Mouse (Mus musculus) layer of hippocampus, adult 11-12 months (tissue): ENCODE data around the gene Stk10.

ENCODE experiments used
- DNase-seq: peaks from one replicate; pipeline ENCODE4 v3.0.0; 2022; ENCODE audit warnings: low spot score

Gene Stk10

DNA sequence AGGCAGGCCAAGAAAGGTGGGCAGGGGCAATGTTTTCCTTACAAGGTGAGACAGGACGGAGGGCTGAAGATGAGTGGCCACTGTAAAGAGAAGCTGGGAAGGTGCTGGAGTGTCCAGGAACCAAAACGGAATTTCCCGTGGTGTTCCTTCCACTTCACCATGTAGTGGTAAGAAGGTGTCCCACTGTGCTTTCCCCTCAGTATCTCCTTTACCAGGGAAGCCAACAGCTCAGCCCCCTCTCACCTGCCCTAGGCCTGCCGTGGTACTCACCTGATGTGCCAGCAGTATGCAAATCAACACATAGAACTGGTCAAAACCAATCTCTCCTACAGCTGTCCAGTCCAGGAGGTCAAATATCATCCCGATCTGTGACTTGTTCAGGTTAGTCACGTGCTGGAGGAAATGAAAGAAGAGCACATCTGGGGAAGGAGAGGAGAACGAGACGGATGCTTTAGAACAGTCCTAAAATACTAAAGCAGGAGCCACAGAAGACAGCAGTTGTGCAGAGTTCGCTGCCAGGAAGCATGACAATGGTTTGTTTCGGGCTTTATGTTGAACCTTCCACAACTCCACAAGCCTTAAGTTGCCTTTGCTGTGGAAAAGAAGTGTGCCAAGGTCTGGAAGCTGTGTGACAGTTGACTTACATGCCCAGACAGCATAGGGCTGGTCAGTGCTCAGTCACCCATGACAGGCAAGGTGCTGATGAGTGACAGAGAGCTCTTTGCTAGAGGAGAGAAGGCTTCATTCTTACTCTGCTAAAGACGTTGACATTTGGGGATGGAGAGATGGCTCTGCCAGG, 8.8 kb upstream of the Stk10 start:
- DNase-seq, result no peak

DNA sequence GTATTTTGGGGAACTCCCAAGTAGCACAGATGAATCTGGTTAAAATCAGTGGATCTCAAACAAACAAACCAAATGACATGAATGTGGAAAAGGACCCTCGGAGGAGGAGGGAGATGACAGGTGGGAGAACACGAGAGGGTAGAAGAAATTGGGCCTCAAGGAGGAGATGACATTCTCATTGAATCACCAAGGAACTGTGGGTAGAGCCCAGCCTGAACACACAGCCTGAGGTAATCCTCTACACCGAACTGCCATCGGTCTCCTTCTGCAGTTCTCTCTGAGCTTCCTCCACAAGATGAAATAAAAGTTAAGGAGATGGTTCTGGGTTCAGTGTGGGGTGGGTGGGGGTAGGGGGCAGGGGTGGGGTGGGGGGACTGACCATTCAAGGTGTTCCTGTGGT, 6.1 kb upstream of the Stk10 start:
- no peak for DNase-seq

DNA sequence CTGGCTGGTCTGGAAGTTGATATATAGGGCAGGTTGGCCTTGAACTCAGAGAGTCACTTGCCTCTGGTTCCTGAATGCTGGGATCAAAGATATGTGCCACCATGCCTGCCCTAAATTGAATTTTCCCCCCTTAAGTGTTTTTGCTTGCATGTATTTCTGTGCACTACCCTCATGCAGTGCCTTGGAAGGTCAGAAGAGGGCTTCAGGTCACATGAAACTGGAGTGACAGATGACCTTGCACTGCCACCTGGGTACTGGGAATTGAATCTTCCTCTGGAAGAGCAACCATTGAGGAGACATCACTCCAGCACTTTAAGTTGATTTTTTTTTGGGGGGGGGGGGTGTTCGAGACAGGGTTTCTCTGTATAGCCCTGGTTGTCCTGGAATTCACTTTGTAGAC, 3.0 kb upstream of the Stk10 start:
- DNase-seq, result no peak

DNA sequence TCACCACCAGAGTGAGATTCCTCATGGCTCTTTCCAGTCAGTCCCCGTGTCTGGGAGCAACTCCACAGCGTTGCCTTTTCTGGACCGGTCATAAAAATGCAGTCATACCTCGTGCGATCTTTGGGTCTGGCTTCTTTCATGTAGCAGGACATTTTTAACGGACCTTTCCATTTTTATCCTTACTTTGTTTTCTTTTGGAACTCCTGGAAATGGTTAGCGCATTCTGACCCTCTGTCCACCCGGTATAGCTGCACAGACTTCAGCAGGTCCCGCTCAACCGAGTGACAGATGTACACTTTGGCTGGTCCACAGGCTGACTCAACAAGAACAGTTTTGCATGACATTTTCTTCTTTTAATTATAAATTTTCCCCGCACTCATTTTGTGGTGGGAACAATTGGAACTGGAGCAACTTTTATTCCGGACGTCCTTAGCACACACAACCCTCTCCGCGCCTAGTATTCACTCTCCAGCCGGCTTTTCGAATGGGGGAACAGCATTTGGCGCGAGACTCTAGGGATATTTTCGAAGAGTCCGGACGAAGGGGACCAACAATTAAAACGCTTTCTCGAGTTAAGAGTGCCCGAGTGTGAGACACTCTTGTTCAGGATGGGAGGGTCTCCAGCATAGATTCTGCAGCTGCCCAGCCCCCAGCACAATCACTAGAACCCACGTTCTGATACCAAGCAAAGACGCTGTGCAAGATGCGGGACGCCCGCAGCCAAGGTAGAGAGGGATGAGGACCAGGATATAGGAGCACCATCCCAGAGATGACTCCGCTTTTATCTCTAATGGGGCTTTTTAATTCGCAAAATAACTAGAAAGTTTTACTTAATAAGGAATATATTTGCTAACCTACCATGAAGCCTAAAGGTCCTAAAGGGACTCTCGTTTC, 987 bp upstream of the Stk10 start, which contains the start of gene Efcab9:
TSS of gene Efcab9 (minus strand) at position 211 of the 894 bp plus-strand sequence.
- DNase-seq, result no peak

DNA sequence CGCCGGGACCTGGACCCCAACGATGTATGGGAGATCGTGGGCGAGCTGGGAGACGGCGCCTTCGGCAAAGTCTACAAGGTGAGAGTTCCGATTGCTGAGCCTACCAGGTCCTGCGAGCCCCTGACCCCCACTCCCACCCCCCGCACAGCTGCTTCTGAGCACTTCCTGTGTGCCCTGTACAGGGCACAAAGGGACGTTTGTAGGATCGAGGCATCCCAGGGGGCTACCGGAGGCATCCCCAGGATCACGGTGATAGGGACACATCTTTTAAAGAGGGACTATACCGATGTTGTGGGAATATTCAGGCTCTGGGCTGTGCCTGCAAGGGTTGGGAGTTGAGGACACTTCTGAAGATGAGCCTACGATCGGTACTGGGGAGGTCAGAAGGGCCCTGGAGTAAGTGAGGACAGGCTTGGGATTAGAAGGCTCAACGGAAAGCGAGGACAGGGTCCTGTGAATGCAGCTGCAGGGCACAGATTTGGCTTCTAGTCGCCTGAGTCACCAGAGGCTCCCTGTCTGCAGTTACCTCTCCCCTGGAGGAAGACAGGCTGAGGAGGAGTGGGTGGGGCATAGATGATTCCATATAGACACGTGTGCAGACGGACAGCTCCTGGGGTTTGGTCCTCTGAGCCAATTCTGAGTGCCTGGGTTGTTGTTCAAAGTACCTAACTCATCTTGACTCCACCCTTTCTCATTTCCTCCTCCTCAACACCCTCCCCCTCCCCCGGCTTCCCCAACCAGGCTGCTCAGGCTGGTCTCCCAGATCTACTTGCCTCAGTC, 567 bp downstream of the Stk10 start:
- DNase-seq, result peak; percentile 40

DNA sequence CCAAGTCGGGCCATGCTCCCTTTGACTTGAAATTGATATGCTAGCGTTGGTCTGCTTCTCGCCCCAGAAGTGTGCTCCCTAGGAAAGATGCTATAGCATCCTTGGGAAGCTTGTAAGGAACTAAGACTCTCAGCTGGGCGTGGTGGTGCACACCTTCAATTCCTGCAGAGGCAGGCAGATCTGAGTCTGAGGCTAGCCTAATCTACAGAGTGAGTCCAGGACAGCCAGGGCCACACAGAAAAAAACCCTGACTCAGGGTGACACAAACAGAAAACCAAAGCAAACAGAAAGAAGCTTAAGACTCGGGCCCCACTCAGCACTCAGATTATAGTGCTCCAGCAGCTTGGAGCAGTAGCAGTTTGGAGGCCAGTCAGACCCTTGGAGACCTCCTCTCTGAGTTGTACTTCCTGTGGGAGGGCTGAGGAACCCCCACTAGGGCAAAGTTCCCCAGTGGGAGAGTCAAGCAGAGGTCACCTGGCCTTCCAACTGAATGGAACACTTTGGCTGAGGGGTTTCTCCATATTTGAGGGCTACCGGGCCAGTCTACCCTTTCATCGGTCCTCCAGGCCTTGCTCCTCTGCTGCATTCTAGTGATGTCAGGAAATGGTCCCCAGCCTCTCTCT, 1.5 kb downstream of the Stk10 start:
- DNase-seq, result no peak

DNA sequence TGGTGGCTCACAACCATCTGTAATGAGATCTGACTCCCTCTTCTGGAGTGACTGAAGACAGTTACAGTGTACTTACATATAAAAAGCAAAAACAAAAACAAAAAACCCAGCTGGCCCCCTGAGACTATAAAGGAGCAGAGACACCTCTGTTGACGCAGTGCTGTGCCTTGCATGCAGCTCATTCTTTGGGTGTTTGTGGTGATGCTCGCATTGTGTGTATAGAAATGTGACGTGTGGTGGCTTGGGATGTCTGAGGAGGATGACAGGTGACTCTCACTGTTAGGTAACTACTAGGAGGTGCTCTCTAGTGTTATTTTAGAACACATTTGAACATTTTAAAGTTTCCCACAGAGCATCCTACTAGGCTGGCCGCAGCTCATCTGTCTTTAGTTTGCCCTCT, 2.5 kb downstream of the Stk10 start:
- no peak for DNase-seq

DNA sequence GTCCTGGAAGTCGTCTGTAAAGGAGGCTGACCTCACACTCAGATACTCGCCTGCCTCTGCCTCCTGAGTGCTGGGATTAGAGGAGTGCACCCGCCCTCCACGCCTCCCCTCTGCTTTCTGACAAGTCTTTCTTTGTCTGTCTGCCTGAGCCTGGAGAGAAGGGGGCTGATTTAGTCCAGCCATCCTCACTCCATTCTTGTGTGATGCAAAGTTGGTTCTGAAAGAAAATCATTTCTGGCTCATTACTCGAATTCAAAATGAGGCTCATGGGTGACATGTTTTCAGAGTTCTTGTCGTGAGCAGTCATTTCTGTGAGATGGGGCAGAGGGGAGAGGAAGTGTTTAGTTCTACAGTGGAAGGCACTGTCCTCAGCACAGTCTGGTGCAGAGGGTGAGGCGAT, 3.8 kb downstream of the Stk10 start:
- DNase-seq, result no peak

DNA sequence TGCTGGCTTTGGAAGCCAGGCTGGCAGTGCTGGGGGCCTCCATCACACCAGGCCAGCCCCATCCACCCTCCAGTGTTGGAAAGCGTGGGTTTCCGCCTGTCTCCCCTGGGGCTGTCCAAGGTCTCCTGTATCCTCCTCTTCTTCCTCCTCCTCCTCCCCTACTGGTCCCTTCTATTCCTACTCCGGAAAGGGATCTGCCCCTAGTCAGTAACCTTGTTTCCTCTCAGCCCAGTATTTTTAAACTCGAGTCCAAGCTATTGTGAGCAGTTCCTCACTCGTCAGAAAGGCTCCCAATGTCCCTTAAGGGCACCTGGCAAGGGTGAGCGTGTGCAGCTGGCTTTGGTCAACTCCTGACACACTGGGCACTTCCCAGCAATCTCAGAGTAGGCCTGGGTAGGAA, 5.3 kb downstream of the Stk10 start:
- no peak for DNase-seq

DNA sequence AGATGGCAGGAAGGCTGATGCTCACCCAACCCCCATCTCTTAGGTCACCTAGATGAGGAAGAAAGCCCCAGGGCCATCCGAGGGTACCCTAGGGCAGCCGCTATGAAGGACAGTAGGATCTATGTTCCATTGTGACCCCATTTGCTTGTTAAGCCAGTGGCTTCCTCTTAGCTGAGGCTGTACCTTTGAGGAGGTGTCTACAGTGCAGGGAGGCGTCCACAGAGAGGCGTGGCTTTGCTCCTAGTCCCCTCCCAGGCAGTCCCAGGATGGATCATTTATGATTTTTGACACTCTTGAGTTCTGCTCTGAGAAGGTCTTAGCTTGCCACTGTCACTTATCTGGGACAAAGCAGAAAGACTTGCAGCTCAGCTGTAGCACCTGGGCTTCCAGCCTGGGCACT, 5.7 kb downstream of the Stk10 start:
- DNase-seq, result no peak

DNA sequence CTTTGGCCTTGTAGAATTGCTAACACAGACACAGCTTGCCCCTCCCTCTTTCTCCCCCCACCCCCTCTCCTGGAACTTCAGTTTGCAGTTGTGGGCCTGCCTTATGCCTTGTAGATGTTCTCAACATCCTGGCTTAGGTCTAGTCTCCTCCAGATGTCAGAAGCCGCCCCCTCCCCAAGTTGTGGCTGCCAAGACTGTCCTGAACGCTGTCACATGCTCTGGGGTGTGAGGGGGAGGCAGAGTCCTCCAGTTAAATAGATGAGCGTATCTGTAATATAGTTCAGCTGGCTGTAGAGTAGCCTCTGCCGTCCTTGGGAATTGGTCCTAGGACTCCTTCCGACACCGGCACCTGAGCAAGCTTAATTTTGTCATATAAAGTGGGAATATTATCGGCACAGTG, 6.6 kb downstream of the Stk10 start:
- DNase-seq, result no peak

DNA sequence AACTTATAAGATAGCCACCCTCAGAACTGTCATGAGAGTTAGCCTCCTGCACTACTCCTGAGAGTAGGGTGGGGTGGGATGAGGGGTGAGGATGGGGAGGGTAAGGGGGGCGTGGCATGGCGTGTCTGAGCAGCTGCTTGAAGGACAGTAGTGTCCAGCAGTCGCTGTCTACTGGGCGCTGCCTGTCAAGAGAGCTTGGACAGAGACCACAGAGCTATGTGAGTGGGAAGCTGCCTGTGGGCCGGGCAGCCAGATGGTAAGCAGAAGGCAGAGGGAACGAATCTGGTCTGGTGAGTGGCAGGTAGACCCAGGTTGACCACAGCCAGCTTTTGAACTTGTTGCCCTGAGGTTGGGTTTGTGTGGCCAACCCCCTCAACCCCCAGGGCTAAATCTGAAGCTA, 7.4 kb downstream of the Stk10 start:
- DNase-seq, result no peak

DNA sequence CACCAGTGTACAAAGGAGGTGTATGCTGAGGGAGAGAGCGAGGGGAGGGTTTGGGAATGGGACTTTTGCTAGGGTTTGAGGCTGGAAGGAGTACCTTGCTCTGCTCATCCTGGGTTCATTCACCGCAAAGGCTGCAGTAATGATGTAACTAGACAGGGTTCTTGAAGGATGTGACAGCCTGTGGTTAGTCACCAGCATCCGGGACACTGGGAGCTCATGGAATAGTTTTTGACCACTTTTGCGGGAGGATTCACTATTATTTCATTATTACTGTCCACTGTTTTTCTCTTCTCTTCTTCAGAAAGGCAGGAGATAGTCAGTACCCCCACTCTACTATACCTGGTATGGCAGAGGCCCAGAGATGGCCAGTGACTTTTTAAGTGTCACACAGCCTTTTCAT, 9.1 kb downstream of the Stk10 start:
- DNase-seq, result no peak

DNA sequence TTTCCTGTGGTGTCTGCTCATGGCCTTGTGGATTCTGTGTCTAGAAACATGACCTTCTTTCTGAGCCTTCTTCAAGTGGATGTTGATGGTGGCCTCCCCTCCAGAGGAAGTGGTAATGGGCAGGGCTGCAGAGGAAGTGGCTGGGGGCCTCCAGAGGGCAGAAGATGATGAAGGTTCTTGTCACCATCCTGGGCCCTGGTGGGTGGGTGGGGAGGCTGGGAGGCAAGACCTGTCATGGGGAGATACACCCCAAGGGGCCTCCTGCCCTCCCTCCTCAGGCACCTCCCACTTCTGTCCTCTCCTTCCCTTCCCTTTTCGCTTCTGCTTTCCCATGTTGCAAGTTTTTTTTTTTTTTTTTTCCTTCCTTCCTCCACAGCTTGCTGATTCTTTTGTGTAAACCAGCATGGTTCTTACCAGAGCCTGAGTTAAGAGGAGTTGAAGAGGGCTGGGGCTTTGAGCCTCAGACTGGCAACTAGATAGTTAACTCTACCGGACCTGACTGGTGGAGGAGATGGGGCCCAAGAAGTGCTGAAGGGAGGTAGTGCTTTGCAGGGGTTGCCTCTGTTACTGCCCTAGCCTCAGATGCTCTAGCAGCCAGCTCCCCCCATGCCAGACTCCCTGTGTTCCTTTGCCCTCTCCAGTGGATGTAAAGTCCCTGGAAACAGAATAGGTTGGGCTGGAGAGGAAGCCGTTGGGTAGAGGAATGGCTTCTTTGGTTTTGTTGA, 9.7 kb downstream of the Stk10 start:
- no peak for DNase-seq

DNA sequence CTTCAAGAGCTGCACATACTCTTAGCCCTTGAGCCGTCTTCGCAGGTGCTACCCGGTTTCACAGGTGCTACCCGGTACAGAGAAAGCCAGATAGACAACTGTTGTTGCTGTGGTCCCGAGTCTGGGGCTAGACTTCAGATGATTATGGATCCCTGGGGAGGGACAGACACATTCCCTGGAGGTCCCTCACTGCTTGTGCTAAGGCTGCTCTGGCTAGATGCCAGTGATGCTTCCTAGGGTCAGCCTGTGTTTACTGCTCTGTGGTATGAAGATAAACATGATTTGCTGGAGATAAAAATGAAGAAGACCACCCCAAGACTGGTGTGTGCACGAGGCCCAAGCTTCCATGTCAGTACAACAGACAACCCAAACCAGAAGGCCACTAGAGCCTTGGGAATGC, 10.9 kb downstream of the Stk10 start:
- DNase-seq, result no peak

DNA sequence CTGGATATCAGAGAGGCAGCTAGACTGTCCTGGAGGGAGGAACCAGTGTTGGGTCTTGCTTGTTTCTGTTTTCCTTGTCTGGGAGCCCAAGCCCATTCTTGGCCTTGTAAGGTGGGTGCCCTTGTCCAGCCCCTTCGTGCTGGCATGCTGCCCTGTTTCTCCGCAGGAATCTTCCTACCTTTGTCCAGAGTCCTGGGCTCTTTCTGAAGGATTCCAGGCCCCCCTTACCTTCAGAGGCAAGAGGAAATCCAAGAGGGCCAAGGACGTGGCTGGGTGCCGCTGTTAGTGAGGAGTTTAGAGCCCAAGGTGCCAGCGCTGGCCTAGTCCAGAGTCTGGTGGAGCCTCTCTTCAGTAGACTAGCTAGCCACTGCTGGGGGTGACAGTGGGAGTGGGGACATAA, 11.4 kb downstream of the Stk10 start:
- no peak for DNase-seq

DNA sequence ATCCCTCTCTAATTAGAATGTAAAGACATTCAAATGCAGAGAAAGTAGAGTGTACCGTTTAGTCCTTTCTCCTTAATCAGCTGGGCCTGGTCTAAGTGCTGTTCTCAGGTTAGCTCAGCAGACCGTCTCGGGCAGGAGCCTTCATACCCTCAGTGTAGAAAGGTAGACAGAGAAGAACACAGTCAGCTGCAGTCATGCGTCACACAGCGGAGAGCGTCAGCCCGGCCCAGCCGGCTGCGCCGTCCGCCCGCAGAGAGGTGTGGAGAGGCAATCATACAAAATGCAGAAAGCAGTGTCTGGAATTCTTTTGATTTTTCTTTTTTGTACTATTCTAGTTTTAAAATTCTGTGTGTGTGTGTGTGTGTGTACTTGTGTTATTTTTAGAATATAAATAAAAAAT, 12.5 kb downstream of the Stk10 start:
- DNase-seq, result no peak

DNA sequence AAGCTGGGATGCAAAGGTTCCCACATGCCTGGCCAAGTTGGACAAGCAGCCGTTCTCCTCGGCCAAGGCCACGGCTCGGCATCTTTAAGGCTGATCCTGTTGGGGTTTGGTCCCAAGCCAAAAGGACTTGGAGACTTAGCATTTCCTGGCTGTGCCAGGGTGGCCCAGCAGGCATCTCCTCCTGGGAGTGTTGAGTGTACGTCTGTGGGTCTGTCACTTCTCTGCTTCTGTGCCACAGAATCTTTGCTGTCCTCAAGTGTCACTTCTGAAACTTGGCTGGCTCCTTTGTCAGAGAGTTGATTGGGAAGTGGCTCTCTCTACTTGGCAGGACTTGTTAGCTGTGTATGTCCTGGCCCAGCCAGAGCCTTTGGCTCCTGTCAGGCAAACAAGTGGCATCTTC, 13.4 kb downstream of the Stk10 start:
- DNase-seq, result no peak

DNA sequence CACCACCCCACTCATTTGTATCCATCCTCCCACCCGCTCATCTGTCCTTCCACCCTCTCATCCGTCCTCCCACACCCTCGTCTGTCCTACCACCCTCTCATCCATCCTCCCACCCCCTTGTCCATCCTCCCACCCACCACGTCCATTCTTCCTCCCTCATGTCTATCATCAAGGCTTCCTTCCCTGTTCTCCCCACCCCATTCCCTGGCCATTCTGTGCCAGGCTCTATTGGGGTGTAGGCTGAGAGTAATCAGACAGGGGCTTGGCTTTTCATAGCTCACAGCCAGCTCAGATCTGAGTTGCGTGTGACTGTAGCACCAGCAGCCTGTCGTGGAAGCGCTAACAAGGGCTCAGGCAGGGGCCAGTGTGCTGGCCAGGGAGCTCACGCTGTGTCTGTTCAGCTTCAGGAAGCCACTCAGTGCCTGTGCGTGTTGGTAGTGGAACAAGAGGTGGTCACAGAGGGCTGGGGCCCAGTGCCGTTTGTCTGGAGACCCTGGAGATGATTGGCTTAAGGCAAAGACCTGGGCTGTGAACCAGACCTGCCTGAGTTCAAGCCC, 14.4 kb downstream of the Stk10 start:
- no peak for DNase-seq

DNA sequence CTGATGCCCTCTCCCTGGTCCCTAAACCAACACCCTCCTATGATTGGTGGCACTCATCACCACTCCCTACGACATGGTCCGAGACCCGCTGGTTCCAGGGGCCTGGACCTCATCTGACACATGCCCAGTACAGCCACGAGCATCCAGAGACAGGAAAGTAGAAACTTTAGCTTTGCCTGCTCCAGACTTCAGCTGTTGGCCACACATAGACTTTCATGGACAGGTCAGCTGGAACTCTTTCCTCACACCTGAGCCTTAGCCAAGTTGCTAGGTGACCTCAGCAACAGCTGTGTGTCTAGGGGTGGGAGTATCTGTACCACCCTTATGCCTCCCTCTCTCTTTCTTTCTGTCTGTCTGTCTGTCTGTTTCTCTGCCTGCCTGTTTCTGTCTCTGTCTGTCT, 15.1 kb downstream of the Stk10 start:
- DNase-seq, result no peak

DNA sequence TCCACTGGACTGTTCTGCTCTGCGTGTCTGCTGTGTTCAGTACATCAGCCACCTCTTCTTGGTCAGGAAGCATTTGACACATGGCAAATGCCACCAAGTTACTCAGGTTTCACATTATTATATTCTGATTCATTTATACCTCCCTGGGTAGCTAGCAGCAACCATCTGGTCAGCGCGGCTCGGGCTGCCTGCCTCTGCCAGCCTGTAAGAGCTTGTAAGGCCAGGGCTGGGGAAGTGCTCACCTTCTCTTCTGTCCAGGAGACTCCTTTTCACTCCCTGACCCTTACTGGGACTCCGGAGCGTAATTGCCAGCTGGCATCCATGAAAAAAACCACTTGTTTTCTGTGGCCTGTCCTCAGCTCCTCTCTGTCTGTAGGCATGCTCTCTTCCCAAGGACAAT, 16.1 kb downstream of the Stk10 start:
- DNase-seq, result no peak
